Mouse (Mus musculus): Measurements from ENCODE around the gene Irak2. TPM values are rescaled to one million over a fixed set of nuclear protein-coding genes. Genes with fewer than 3 reads are reported as not detected.
A peak's percentile ranks its signal among the peaks of the same experiment; 100 is the strongest.

Irak2 gene
- polyA plus RNA-seq, 1 experiment from 2014 or later = 6.7 TPM

- Histone ChIP-seq H3K4me1 (ENCODE audit: control insufficient read depth, insufficient read depth, low read length) (peaks cover 20% of the 10 kb centered on the region), H3K27ac (ENCODE audit: low read depth, low read length) (no peak overlapping the region), H3K9me3 (replicated peaks; ENCODE audit: control insufficient read depth, low read length) (no peaks in the 10 kb centered on the region), H3K27me3 (ENCODE audit: control insufficient read depth, insufficient read depth, low read length) (no peaks in the 10 kb centered on the region), H3K4me3 (ENCODE audit: low read depth, low read length) (no peak overlapping the region), H3K9ac (ENCODE audit: low read depth, low read length) (no peak overlapping the region), H3K4me2 (no peak overlapping the region), H3K36me3 (ENCODE audit: control insufficient read depth, insufficient read depth, low read length) (no peaks in the 10 kb centered on the region)
- 86% methylated on average over 6 of the region's 6 CpGs for WGBS (ENCODE audit: insufficient replicate concordance)
- ATAC-seq (replicated peaks; ENCODE audit: insufficient number of reproducible peaks, low FRiP score, low TSS enrichment) = no peak
These were observed 18.6 kb downstream of the Irak2 start for GRCm38 (mm10) chr6:113656847-113657246.

GRCm38 (mm10) chr6:113658226-113658625 lies 20.0 kb downstream of the Irak2 start:
- Histone ChIP-seq H3K4me1 (ENCODE audit: control insufficient read depth, insufficient read depth, low read length) (peaks cover 21% of the 10 kb centered on the region), H3K27ac (ENCODE audit: low read depth, low read length) (no peak overlapping the region), H3K4me2 (no peak overlapping the region), H3K9ac (ENCODE audit: low read depth, low read length) (no peak overlapping the region), H3K4me3 (ENCODE audit: low read depth, low read length) (no peak overlapping the region), H3K27me3 (ENCODE audit: control insufficient read depth, insufficient read depth, low read length) (no peaks in the 10 kb centered on the region), H3K9me3 (replicated peaks; ENCODE audit: control insufficient read depth, low read length) (no peaks in the 10 kb centered on the region), H3K36me3 (ENCODE audit: control insufficient read depth, insufficient read depth, low read length) (no peaks in the 10 kb centered on the region)
- WGBS (ENCODE audit: insufficient replicate concordance) = 59% methylated on average over 3 of the region's 3 CpGs
- no peak for ATAC-seq (replicated peaks; ENCODE audit: insufficient number of reproducible peaks, low FRiP score, low TSS enrichment)

GRCm38 (mm10) chr6:113659648-113660491 lies 21.6 kb downstream of the Irak2 start:
- 57% methylated on average over 8 of the region's 8 CpGs for WGBS (ENCODE audit: insufficient replicate concordance)
- H3K4me1 ChIP-seq (ENCODE audit: control insufficient read depth, insufficient read depth, low read length) = peaks cover 21% of the 10 kb centered on the region
- no peak overlapping the region for H3K9ac ChIP-seq (ENCODE audit: low read depth, low read length)
- H3K9me3 ChIP-seq (replicated peaks; ENCODE audit: control insufficient read depth, low read length) = no peaks in the 10 kb centered on the region
- no peaks in the 10 kb centered on the region for H3K27me3 ChIP-seq (ENCODE audit: control insufficient read depth, insufficient read depth, low read length)
- H3K4me3 ChIP-seq (ENCODE audit: low read depth, low read length) = no peak overlapping the region
- ATAC-seq (replicated peaks; ENCODE audit: insufficient number of reproducible peaks, low FRiP score, low TSS enrichment) = no peak
- no peaks in the 10 kb centered on the region for H3K36me3 ChIP-seq (ENCODE audit: control insufficient read depth, insufficient read depth, low read length)
- peak overlapping the region; percentile 22; the same call in 1 of the 2 replicates for H3K4me2 ChIP-seq
- peak overlapping the region; percentile 22; the same call in 1 of the 2 replicates for H3K27ac ChIP-seq (ENCODE audit: low read depth, low read length)

GRCm38 (mm10) chr6:113660492-113661352 lies 22.5 kb downstream of the Irak2 start:
- Histone ChIP-seq H3K9me3 (replicated peaks; ENCODE audit: control insufficient read depth, low read length) (no peaks in the 10 kb centered on the region), H3K27ac (ENCODE audit: low read depth, low read length) (0 out of 2 replicates have a peak overlapping the region, but pooled peaks have one; percentile 22), H3K36me3 (ENCODE audit: control insufficient read depth, insufficient read depth, low read length) (no peaks in the 10 kb centered on the region), H3K4me1 (ENCODE audit: control insufficient read depth, insufficient read depth, low read length) (peaks cover 21% of the 10 kb centered on the region), H3K9ac (ENCODE audit: low read depth, low read length) (no peak overlapping the region), H3K4me3 (ENCODE audit: low read depth, low read length) (no peak overlapping the region), H3K27me3 (ENCODE audit: control insufficient read depth, insufficient read depth, low read length) (no peaks in the 10 kb centered on the region), H3K4me2 (no peak overlapping the region)
- no peak for ATAC-seq (replicated peaks; ENCODE audit: insufficient number of reproducible peaks, low FRiP score, low TSS enrichment)
- WGBS (ENCODE audit: insufficient replicate concordance) = 61% methylated on average over 14 of the region's 14 CpGs

- H3K27ac ChIP-seq (ENCODE audit: low read depth, low read length) = 0 out of 2 replicates have a peak overlapping the region, but pooled peaks have one; percentile 22
- no peak overlapping the region for H3K4me2 ChIP-seq
- ATAC-seq (replicated peaks; ENCODE audit: insufficient number of reproducible peaks, low FRiP score, low TSS enrichment) = no peak
- no peaks in the 10 kb centered on the region for H3K36me3 ChIP-seq (ENCODE audit: control insufficient read depth, insufficient read depth, low read length)
- no peak overlapping the region for H3K4me3 ChIP-seq (ENCODE audit: low read depth, low read length)
- 59% methylated on average over 12 of the region's 12 CpGs for WGBS (ENCODE audit: insufficient replicate concordance)
- peaks cover 21% of the 10 kb centered on the region for H3K4me1 ChIP-seq (ENCODE audit: control insufficient read depth, insufficient read depth, low read length)
- no peaks in the 10 kb centered on the region for H3K9me3 ChIP-seq (replicated peaks; ENCODE audit: control insufficient read depth, low read length)
- H3K27me3 ChIP-seq (ENCODE audit: control insufficient read depth, insufficient read depth, low read length) = no peaks in the 10 kb centered on the region
- H3K9ac ChIP-seq (ENCODE audit: low read depth, low read length) = no peak overlapping the region; the same call in 1 of the 2 replicates
These were observed 23.3 kb downstream of the Irak2 start for GRCm38 (mm10) chr6:113661353-113662241.

GRCm38 (mm10) chr6:113662964-113663700 lies 24.9 kb downstream of the Irak2 start:
- H3K9ac ChIP-seq (ENCODE audit: low read depth, low read length) = no peak overlapping the region
- no peak for ATAC-seq (replicated peaks; ENCODE audit: insufficient number of reproducible peaks, low FRiP score, low TSS enrichment)
- no peak overlapping the region for H3K27ac ChIP-seq (ENCODE audit: low read depth, low read length)
- H3K36me3 ChIP-seq (ENCODE audit: control insufficient read depth, insufficient read depth, low read length) = no peaks in the 10 kb centered on the region
- no peaks in the 10 kb centered on the region for H3K27me3 ChIP-seq (ENCODE audit: control insufficient read depth, insufficient read depth, low read length)
- no peak overlapping the region for H3K4me2 ChIP-seq
- H3K4me1 ChIP-seq (ENCODE audit: control insufficient read depth, insufficient read depth, low read length) = peaks cover 21% of the 10 kb centered on the region
- no peak overlapping the region for H3K4me3 ChIP-seq (ENCODE audit: low read depth, low read length)
- 95% methylated on average over 8 of the region's 8 CpGs for WGBS (ENCODE audit: insufficient replicate concordance)
- no peaks in the 10 kb centered on the region for H3K9me3 ChIP-seq (replicated peaks; ENCODE audit: control insufficient read depth, low read length)

- ATAC-seq (replicated peaks; ENCODE audit: insufficient number of reproducible peaks, low FRiP score, low TSS enrichment) = no peak
- H3K27ac ChIP-seq (ENCODE audit: low read depth, low read length) = no peak overlapping the region
- no peaks in the 10 kb centered on the region for H3K27me3 ChIP-seq (ENCODE audit: control insufficient read depth, insufficient read depth, low read length)
- no peak overlapping the region for H3K9ac ChIP-seq (ENCODE audit: low read depth, low read length)
- WGBS (ENCODE audit: insufficient replicate concordance) = 85% methylated on average over 7 of the region's 7 CpGs
- H3K9me3 ChIP-seq (replicated peaks; ENCODE audit: control insufficient read depth, low read length) = no peaks in the 10 kb centered on the region
- peaks cover 26% of the 10 kb centered on the region for H3K4me1 ChIP-seq (ENCODE audit: control insufficient read depth, insufficient read depth, low read length)
- H3K4me2 ChIP-seq = no peak overlapping the region
- no peaks in the 10 kb centered on the region for H3K36me3 ChIP-seq (ENCODE audit: control insufficient read depth, insufficient read depth, low read length)
- no peak overlapping the region for H3K4me3 ChIP-seq (ENCODE audit: low read depth, low read length)
These were observed 26.0 kb downstream of the Irak2 start for GRCm38 (mm10) chr6:113664305-113664704.
